Mouse (Mus musculus): ENCODE data around the gene Spata5. TPM values are rescaled to one million over a fixed set of nuclear protein-coding genes. Genes with fewer than 3 reads are reported as not detected.

Gene Spata5
- polyA plus RNA-seq, 1 experiment, result 20.5 TPM

DNA sequence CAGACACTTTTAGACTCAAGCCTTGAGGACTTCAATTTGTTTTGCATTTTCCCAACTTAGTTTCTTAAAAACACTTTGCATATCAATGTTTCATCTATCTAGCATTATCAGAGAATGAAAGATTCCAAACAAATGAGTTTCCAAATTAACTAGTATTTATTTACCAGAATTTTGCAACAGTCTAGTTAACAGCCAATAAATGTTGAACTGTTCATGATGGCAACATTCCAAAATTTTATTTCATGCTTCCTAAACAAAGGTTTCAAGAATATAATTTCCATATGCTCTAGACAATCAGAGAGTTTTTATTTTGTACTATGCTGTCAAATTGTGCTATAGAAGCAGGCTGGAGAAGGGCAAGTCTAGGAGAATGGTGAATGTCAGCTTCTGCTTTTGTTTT, 12.1 kb upstream of the Spata5 start:
- TF ChIP-seq GATA1 (IDR thresholded peaks at IDR 0.05; ENCODE audit: low read length), result no peak

DNA sequence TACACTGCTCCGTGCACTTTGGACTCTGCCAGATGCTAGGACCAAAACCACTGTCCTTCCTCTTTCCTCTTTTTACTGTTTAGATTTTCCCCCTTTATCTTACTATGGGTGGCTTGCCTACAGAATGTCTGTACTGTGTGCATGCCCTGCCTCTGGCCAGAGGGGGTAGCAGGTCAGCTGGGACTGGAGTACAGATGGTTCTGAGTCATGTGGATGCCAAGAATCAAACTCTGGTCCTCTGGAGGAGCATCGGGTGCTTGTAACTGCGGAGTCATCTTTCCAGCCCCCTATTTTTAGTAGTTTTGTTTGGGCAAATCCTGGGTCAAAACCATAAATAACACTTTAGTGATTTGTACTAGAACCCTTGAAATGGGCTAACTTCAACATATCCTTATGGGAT, 6.2 kb upstream of the Spata5 start:
- no peak for TF ChIP-seq GATA1 (IDR thresholded peaks at IDR 0.05; ENCODE audit: low read length)

DNA sequence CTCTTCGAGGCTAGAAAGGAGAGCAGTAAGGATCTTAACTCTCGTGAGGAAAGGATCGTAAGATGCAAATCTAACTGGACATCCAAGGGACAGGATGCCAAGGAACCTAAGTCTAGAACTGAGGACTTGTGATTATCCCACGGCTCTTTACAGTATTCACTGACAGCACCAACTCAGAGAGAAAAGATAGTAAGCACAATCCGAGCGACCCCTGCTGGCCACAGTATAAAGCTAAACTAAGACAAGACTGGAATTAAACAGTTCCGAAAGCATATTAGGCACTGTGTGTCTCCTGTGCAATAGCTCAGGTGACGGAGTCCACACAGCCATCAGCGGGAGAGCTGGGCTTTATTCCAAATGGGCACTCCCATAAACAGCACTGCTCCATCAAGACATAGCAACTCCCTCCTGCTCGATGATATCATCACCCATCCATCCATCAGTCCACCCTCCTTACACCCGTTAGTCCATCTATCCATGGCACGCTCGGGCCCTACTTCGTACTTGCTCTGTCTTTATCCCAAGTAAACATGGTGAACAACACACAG, 5.2 kb upstream of the Spata5 start:
- TF ChIP-seq GATA1 (IDR thresholded peaks at IDR 0.05; ENCODE audit: low read length), result no peak

DNA sequence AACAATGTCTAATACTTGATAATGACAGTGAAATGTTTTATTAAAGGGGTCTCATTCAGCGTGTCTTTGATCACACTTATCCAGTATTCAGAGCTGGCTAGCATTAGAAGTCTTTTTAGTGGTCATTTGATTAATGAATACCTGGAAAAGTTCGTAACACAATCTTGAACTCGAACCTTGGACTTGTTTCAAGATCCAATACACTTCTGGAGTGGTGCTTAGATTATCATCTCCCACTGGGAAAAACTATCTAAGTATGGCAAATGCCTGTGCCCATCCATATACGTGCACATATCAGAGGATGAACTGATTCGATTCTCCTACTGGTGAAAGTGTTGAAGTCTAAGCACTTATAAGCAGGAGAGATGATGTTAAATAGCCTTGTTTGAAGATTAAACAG, 1.4 kb upstream of the Spata5 start:
- no peak for TF ChIP-seq GATA1 (IDR thresholded peaks at IDR 0.05; ENCODE audit: low read length)

DNA sequence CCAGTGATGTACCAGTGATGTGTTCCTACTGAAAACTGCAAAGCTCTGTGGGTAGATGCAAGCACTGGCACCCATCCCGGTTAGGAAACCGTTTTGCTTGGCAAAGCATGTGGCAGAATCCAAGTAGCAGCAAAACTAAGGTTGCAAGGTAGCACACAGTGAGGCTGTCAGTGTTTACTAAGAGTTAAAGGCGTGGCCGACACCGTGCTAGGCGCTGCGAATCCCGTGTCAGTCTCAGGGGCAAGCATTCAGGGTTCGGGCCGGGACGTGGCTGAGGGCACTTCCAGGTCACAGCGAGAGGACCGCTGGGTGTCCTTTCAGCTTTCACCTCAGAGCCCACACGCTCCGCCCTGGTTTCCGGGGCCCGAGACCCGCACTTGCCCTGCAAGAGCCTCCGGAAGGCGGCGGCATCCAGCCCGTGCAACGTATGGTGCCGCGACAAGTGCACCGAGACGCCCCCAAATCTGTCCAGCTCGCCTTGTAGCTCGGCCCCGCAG, 687 bp upstream of the Spata5 start:
- no peak for TF ChIP-seq GATA1 (IDR thresholded peaks at IDR 0.05; ENCODE audit: low read length)

GRCm38 (mm10) chr3:37420072-37420471, 376 bp downstream of the Spata5 start, which contains the start of gene Nudt6:
Nudt6 (minus strand) TSS chr3:37420211.
- TF ChIP-seq GATA1 (IDR thresholded peaks at IDR 0.05; ENCODE audit: low read length), result no peak

DNA sequence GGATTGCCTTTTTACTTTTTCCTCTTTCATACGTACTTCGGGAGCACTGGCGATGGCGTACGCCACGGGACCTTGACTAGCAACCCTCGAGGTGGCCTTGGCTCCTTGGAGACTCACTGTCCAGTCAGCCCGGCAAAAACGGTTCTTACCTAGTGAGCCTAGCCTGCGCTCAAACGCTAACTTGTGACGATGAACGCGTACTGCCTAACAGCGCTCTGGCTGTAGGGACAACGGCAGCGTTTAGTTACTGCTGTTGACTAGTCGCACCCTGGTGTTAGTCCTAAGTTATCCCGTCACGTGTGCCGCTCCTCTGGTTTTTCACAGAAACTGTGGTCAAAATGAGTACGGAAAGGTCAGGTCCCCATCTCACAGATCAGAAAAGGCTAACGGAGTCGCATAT, 945 bp downstream of the Spata5 start:
- no peak for TF ChIP-seq GATA1 (IDR thresholded peaks at IDR 0.05; ENCODE audit: low read length)

- TF ChIP-seq GATA1 (IDR thresholded peaks at IDR 0.05; ENCODE audit: low read length), result no peak
These were observed 1.5 kb downstream of the Spata5 start for GRCm38 (mm10) chr3:37421179-37421578.

DNA sequence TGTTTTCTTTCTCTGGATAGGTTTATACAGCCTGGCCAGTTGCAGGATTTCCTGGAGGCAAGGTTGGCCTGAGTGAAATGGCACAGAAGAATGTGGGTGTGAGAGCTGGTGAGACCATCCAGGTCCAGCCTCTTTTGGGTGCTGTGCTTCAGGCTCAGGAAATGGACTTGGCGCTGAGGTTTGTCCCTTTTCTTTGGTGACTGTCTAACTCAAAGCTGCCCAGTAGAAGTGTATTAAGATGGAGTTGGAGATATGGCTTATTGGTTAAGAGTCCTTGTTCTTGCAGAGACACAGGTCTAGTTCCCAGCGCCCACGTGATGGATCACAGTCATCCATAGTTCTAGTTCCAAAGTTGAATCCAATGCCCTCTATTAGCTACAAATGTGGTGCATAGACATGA, 6.4 kb downstream of the Spata5 start:
- no peak for TF ChIP-seq GATA1 (IDR thresholded peaks at IDR 0.05; ENCODE audit: low read length)

DNA sequence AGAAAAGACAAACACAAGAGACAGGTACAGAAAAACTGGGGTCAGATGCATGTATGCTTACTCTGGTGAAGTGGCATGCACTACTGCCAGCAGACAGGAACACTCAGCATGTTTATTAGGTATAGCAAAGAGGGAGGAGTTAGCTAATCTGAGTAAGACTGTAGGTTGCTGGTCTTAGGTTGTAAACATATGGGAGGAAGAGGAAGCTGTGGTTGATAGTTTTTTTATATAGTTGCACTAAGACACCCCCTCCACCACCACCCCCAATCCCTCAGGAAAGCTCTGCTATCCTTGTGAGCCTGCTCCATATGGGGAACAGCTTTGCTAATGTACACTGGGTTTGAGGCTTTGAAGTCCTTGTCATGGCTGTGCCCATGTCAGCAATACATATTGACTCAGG, 10.7 kb downstream of the Spata5 start:
- TF ChIP-seq GATA1 (IDR thresholded peaks at IDR 0.05; ENCODE audit: low read length), result no peak

DNA sequence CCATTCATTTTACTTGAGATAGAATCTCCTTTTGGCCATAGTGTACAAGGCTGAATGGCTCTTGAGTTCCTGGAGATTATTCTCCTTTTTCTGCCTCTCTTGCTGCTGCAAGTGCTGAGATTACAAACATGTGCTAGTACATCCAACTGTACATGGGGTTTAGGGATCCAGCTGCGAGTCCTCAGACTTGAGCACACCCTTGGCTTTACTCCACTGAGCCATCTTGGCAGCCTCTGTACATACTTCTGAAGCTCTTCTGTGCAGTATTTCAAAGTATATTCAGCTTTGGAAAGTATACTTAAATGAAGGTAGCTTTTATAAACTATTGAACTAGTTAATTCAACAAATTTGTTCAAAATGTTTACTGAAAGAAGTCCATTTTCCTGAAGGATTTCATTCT, 20.1 kb downstream of the Spata5 start:
- no peak for TF ChIP-seq GATA1 (IDR thresholded peaks at IDR 0.05; ENCODE audit: low read length)

GRCm38 (mm10) chr3:37443409-37443808, 23.7 kb downstream of the Spata5 start:
- TF ChIP-seq GATA1 (IDR thresholded peaks at IDR 0.05; ENCODE audit: low read length), result no peak

- no peak for TF ChIP-seq GATA1 (IDR thresholded peaks at IDR 0.05; ENCODE audit: low read length)
These were observed 36.3 kb downstream of the Spata5 start for GRCm38 (mm10) chr3:37455992-37456391.

GRCm38 (mm10) chr3:37468170-37468569, 48.5 kb downstream of the Spata5 start:
- TF ChIP-seq GATA1 (IDR thresholded peaks at IDR 0.05; ENCODE audit: low read length), result no peak

DNA sequence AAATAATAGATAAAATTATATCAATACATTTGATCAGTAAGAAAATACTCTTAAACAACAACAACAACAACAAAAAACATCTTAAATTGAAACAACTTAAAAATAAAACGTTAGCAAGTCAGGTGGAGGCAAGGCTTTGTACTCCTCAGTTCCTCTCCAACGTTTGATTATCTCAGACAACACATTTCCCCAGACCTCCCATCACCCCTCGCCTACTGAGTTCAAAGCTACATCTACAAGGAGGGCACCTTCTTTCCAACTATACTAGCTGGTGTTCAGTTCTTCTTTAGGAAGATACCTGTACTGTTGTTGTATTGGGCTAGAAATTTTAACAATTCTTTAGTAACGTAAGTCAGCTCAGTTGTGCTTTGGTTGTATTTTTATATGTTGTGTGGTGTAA, 49.7 kb downstream of the Spata5 start:
- no peak for TF ChIP-seq GATA1 (IDR thresholded peaks at IDR 0.05; ENCODE audit: low read length)

GRCm38 (mm10) chr3:37470867-37471266, 51.2 kb downstream of the Spata5 start:
- TF ChIP-seq GATA1 (IDR thresholded peaks at IDR 0.05; ENCODE audit: low read length), result no peak

- TF ChIP-seq GATA1 (IDR thresholded peaks at IDR 0.05; ENCODE audit: low read length), result no peak
These were observed 52.8 kb downstream of the Spata5 start for GRCm38 (mm10) chr3:37472461-37472860.

DNA sequence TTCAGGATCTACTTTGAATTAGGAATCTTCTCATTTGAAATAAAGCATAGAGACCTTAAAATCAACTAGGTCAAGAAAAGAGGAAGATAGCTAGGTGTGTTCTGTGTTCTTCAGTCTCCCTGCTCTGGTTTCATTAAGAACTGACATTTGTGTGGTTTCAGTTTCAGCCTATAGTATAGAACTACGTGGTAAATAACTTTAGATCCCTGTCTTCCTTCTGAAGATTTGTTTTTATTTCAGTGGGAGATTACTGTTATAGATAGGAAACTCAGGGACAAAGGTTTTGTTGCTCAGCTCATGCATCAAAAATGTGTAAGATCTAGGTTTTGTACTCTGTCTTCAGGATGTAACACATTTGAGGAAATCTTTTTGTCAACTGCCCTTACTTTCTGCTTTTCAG, 56.8 kb downstream of the Spata5 start:
- no peak for TF ChIP-seq GATA1 (IDR thresholded peaks at IDR 0.05; ENCODE audit: low read length)
